Mouse (Mus musculus) heart, postnatal 25 days (tissue): ENCODE measurements around the gene Ssh2. TPM values are rescaled to one million over a fixed set of nuclear protein-coding genes. Genes with fewer than 3 reads are reported as not detected.

Experiments used
- DNase-seq: peaks from one replicate; pipeline ENCODE4 v3.0.0; 2022; ENCODE audit warnings: low spot score
- intact Hi-C: fragments of 180-260 bp; cut with DNase I; formaldehyde crosslinking; loops from one replicate; pipeline ENCODE4 v1.15.1; 2025
- total RNA-seq, 2 experiments: library from RNA; stranded (reverse); gene quantifications; 2 replicates each; pipeline ENCODE4 v1.2.3; 2021

The Ssh2 gene
- total RNA-seq, 2 experiments from 2014 or later: 80.0 to 87.7 TPM

DNA sequence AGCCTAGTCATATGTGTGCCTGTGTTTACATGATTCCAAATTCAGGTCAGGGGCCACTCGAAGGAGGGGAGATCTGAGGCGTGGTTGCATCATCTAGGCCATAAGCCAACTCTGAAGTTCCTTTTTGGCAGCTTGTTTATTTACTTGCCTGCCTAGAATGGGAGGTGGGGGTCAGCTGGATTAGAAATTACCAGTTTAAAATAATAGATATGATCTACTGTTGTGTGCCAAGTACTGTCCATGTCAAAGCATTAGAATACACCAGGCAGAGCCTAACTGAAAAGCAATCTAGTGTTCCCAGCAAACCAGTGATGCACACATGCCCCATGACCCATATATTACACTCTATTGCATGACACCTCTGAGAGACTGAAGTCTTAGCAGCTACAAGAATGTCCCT lies 228.9 kb downstream of the Ssh2 start:
- intact Hi-C loops: loop anchor here (2.0 to 5.0 kb wide), 2 partner anchors 96 to 228 kb away; partner anchors contain the start of gene Ssh2
- peak; percentile 60 for DNase-seq

DNA sequence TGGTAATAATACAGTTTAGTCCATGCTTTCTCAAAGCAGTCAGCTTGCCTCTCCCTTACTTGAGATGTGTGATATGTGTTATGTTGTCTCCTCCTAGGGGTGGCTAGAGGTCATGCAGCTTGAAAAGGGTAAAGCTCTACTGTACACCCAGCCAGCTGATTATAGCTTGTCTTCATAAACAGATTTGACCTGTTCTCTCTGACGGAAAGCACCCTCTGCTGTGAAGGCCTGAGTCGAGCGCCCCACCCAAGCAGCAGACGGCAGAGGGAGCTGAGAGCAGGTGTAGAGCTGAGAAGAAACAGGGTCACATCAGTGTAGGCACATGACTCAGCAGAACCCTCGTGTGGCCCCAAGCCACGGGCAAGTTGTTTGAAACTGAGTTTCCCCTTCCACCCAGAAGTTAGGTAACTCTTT lies 230.5 kb downstream of the Ssh2 start:
- intact Hi-C loops: loop anchor here (1.0 to 5.0 kb wide), 2 partner anchors 127 to 229 kb away; partner anchors contain the start of gene Ssh2
- DNase-seq: peak; percentile 56

DNA sequence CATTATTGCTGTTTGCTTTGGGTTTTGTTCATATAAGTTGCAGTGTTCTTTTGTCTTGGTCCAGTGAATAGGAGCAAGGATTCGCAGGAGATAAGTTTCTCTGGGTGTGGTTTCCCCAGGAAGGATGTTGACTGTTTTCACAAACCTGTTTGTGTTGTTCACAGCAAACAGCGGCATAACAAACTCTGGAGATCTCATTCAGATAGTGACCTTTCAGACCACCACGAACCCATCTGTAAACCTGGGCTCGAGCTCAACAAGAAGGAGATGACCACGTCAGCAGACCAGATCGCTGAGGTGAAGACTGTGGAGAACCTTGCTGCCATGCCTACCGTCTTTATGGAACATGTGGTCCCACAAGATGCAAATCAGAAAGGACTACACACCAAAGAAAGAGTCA lies 233.1 kb downstream of the Ssh2 start:
- DNase-seq: no peak
- intact Hi-C loops: loop anchor here (5.0 kb wide), 1 partner anchor 232 kb away; the partner anchor contains the start of gene Ssh2

GRCm38 (mm10) chr11:77451670-77452069 lies 235.6 kb downstream of the Ssh2 start:
- DNase-seq: no peak
- intact Hi-C loops: no loop called here

- intact Hi-C loops: no loop called here
- DNase-seq: no peak
Measured at GRCm38 (mm10) chr11:77453388-77453787, 237.3 kb downstream of the Ssh2 start.

DNA sequence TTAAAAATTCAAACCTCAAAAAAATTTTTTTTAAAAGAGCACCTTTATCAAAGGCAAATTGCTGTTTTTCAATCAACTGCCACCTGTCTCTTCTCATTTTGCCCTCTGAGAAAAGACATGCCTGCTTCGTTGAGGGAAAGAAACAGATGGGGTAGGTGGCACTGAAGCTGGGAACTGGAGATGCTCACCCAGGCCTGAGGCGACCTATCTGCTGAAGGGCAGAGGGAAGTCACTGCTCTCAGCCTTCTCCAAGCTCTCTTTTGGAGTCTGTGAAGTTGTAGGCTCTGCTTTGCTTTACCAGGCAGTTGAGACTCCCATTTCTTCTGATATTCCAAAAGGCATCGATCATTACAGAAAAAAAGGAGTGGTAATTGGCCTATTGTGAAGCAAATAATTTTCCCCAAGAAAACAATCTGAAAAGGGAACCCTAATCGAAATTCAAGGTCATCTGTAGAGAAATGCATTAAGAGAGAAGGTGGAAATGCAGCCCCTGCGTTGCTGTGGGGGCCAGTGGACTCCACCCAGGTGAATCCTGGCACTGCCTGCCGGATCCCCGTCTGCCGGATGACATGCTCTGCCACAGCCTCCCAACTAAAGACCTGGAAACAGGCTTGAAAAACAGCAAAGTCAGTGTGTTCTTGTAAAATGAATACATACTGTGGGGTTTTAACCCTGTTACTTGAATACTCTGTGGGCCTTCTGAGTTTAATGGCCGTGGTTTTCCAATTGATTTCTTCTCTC lies 239.9 kb downstream of the Ssh2 start:
- intact Hi-C loops: no loop called here
- no peak for DNase-seq

GRCm38 (mm10) chr11:77456866-77457265 lies 240.8 kb downstream of the Ssh2 start:
- DNase-seq: peak; percentile 49
- intact Hi-C loops: no loop called here

DNA sequence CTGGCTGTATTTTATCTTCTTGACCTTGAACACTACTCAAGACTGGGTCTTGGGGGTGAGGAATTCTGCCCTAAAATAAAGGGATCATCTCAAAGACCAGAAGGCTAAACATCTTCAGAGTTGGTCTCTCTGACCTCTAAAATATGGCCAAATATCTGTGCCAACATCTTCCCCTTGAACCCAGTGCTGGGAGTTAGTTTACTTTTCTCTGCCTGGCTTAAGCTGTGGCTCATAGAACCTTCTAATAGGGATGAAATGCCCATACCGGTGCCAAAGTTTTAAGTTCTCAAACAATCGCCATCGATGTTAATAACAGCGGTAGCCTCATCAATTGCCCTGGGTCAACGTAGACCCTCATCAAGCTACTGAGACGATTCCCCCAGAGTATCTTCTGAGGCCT lies 245.8 kb downstream of the Ssh2 start:
- intact Hi-C loops: no loop called here
- no peak for DNase-seq

GRCm38 (mm10) chr11:77462283-77463100 lies 246.4 kb downstream of the Ssh2 start, which contains the start of gene Coro6:
Coro6 (plus strand) TSS chr11:77462411.
- peak; percentile 65 for DNase-seq
- intact Hi-C loops: no loop called here

DNA sequence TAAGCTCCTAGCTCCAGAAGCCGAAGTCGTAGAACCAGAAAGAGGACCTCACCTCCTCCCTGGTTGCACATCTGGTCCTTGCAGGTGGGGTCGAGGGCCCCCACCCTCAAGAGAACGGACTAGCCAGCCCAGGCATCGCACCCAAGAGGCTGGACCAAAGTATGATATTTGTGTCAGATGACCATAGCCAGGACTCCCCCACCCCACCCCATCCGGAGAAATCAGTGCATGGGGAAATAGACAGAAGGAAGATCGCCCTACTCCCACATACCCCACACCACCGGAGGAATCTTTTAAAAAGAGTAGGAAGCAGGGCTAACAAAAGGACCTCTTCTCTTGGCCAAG lies 247.0 kb downstream of the Ssh2 start:
- intact Hi-C loops: no loop called here
- no peak for DNase-seq

- intact Hi-C loops: no loop called here
- DNase-seq: no peak
Measured at GRCm38 (mm10) chr11:77463786-77464185, 247.7 kb downstream of the Ssh2 start.

GRCm38 (mm10) chr11:77464684-77465083 lies 248.6 kb downstream of the Ssh2 start:
- intact Hi-C loops: loop anchor here (5.0 kb wide), 1 partner anchor 362 kb away; no protein-coding TSS in a partner anchor
- DNase-seq: no peak

DNA sequence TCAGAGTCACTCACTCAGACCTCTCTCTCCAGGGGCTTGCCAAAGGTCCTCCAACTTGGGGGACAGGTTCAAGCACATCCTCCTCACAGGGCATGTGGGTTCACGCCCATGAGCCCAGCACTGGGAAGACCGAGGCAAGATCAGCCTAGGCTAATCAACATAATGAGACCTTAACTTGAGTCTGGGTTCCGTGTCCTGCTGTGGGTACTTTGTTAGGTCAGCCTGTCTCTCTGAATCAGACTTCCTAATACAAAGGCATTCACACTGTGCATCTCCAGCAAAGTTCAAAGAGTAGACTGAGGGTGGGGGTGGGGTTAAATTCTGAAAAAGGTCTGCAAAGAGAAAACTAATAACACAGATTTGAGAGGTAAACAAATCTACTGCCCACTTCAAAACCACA lies 249.0 kb downstream of the Ssh2 start:
- DNase-seq: no peak
- intact Hi-C loops: loop anchor here (5.0 kb wide), 1 partner anchor 363 kb away; no protein-coding TSS in a partner anchor

- DNase-seq: no peak
Measured at GRCm38 (mm10) chr11:77466544-77466943, 250.5 kb downstream of the Ssh2 start.

GRCm38 (mm10) chr11:77467157-77467556 lies 251.1 kb downstream of the Ssh2 start:
- intact Hi-C loops: loop anchor here (2.0 to 5.0 kb wide), 2 partner anchors 22 to 365 kb away; partner anchors contain the start of gene Ankrd13b
- peak; percentile 58 for DNase-seq

More at GRCm38 (mm10) chr11:77466544-77466943, 250.5 kb downstream of the Ssh2 start:
- intact Hi-C loops: loop anchor here (2.0 to 5.0 kb wide), 2 partner anchors 22 to 364 kb away; partner anchors contain the start of gene Ankrd13b

- intact Hi-C loops: loop anchor here (1.0 to 5.0 kb wide), 3 partner anchors 21 to 365 kb away; partner anchors contain the start of gene Ankrd13b
- peak; percentile 62 for DNase-seq
Measured at GRCm38 (mm10) chr11:77467784-77468183, 251.7 kb downstream of the Ssh2 start.

DNA sequence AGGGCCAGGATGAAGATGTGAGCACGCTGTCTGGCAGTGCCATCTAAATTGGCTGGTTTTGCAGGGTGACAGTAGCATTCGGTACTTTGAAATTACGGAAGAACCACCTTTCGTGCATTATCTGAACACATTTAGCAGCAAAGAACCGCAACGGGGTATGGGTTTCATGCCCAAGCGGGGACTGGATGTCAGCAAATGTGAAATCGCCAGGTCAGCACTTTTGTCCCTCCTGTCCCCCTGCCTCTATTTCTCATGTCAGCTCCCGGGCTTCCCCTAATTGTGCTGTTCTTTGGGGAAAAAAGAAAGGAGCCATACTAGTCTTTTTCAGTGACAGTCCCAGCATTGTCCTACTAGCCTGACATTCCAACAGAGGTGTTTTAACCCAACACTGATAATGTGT lies 252.3 kb downstream of the Ssh2 start:
- intact Hi-C loops: loop anchor here (1.0 to 5.0 kb wide), 2 partner anchors 150 to 366 kb away; no protein-coding TSS in a partner anchor
- no peak for DNase-seq

DNA sequence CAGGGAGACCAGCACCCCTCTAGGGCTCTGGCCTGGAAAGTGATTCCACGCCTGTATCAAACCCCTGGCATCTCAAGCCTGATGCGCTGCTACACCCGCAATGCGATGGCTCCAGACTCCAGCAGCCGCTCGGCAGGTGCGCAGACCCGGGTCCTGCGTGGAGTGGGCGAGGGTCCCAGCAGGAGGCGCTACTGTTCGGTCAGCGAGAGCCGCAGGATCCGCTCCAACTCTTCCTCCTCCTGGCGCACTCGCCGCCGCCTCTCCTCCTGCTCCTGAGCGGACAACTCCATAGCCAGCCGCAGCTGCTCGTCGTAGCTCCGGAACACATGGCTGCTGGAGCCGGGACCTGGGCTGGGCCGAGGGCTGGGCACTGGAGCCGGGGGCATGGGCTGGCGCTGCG lies 255.3 kb downstream of the Ssh2 start:
- intact Hi-C loops: no loop called here
- DNase-seq: no peak

DNA sequence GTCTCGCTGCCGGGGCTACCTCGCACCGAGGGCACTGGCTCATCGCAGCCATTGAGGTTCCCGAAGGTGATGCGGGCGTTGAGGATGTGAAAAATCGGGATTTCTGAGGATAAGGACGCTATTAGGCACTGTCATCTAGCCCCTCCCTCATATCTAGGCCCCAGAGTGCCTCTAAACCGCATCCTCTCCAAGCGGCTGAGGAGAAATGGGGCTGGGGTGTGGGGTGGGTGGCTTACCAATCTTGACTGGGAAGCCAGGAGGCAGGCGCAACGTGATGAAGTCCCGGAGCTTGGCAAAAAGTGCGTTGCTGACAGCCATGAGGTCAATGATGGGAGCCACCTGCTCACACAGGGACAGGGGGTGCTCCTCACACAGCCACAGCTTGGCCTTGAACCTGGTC lies 256.7 kb downstream of the Ssh2 start:
- intact Hi-C loops: no loop called here
- no peak for DNase-seq

DNA sequence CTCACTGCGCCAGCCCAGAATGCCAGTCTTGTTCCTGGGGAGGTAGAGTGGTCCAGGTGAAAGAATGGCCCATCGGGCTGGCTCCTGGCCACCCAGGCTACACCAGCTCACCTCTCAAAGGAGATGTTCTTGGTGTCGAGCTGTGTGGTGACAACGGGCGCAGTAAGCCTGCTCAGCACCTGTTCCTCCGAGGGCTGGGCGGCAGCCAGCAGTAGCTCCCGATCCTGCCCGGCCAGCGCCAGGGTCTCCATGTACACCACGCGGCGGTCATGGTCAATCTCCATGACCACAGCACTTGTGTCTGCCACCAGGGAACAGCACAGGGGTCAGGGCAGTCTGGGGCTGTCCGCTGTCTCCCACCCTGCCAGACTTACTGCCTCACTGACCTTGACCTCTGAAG lies 260.1 kb downstream of the Ssh2 start:
- intact Hi-C loops: no loop called here
- DNase-seq: no peak
